21 mouse cellular contexts compared by ENCODE assay signal in genomic region chr14:104464841-104465240, GRCm38 (mm10). TPM values are rescaled to one million over a fixed set of nuclear protein-coding genes. Genes with fewer than 3 reads are reported as not detected.
DNase-seq lines count a peak whose midpoint lies in the region; ATAC-seq and TF ChIP-seq lines count a peak whose summit lies in the region.
"Had no signal": no experiment of that assay in that cellular context is flagged by ENCODE, and none has a peak within 500 bp of the region (broad histone marks: within the 10 kb centered on the region; RNA-seq: fewer than 3 reads in every experiment).

No protein-coding gene starts in this region.

- peak overlapping the region; percentile 66 for H3K4me3 ChIP-seq in hindbrain, embryonic 10.5 days
- H3K4me3 ChIP-seq in hindbrain, embryonic 16.5 days (ENCODE audit: low read length) = no peak overlapping the region
- no peak overlapping the region for H3K4me3 ChIP-seq in limb, embryonic 10.5 days
- peak overlapping the region; percentile 60; the same call in 1 of the 2 replicates for H3K4me3 ChIP-seq in midbrain, postnatal 0 days (ENCODE audit: low read depth, low read length)
- H3K4me3 ChIP-seq: erythroblast, embryonic 14.5 days had no signal

- DNase-seq in hindbrain, embryonic 10.5 days (ENCODE audit: low spot score) = peak; percentile 15
- DNase-seq in limb, embryonic 10.5 days (ENCODE audit: low spot score) = peak; percentile 41
- no peak for DNase-seq in midbrain, postnatal 0 days (ENCODE audit: low spot score)
- no peak for DNase-seq in yolk sac, embryonic 10.5 days (ENCODE audit: low spot score)
- no peak for DNase-seq in layer of hippocampus, adult 11-12 months (ENCODE audit: low spot score)
- DNase-seq in cerebellum, adult 9-11 months = no peak
- DNase-seq: adrenal gland, adult 2 months; cerebellum, adult 8-10 months; gastrocnemius, postnatal 36 days; heart, postnatal 4 days; kidney, adult 8-10 months; kidney, postnatal 4 days; left cerebral cortex, postnatal 4 days; liver, embryonic 13.5 days; thymus, postnatal 25 days had no signal

- H3K9me3 ChIP-seq in hindbrain, embryonic 10.5 days = no peaks in the 10 kb centered on the region
- H3K9me3 ChIP-seq in hindbrain, embryonic 16.5 days (ENCODE audit: control insufficient read depth, low read length) = no peaks in the 10 kb centered on the region
- no peaks in the 10 kb centered on the region for H3K9me3 ChIP-seq in limb, embryonic 10.5 days (replicated peaks)
- no peaks in the 10 kb centered on the region for H3K9me3 ChIP-seq in midbrain, postnatal 0 days (ENCODE audit: low read length)
- H3K9me3 ChIP-seq: heart, embryonic 13.5 days; liver, embryonic 13.5 days; megakaryocyte, embryonic 14.5 days; stomach, embryonic 15.5 days had no signal

- H3K4me2 ChIP-seq in hindbrain, embryonic 16.5 days (ENCODE audit: low read length) = no peak overlapping the region
- peak overlapping the region; percentile 55 for H3K4me2 ChIP-seq in midbrain, postnatal 0 days (ENCODE audit: low read depth, low read length, poor library complexity, severe bottlenecking)
- H3K4me2 ChIP-seq: stomach, embryonic 15.5 days had no signal

- peaks cover 35% of the 10 kb centered on the region for H3K4me1 ChIP-seq in hindbrain, embryonic 10.5 days (replicated peaks)
- H3K4me1 ChIP-seq in hindbrain, embryonic 16.5 days (ENCODE audit: control insufficient read depth, insufficient read depth, low read depth, low read length) = peaks cover 24% of the 10 kb centered on the region
- peaks cover 34% of the 10 kb centered on the region for H3K4me1 ChIP-seq in limb, embryonic 10.5 days
- no peaks in the 10 kb centered on the region; the same call in 1 of the 2 replicates for H3K4me1 ChIP-seq in midbrain, postnatal 0 days (ENCODE audit: insufficient read depth, low read length)

- H3K27me3 ChIP-seq in hindbrain, embryonic 10.5 days (ENCODE audit: insufficient read depth, poor library complexity, severe bottlenecking) = peaks cover 95% of the 10 kb centered on the region
- peaks cover 45% of the 10 kb centered on the region for H3K27me3 ChIP-seq in hindbrain, embryonic 16.5 days (replicated peaks; ENCODE audit: control insufficient read depth, insufficient read depth, low read length)
- peaks cover 95% of the 10 kb centered on the region for H3K27me3 ChIP-seq in limb, embryonic 10.5 days (ENCODE audit: low read depth, poor library complexity, severe bottlenecking)
- H3K27me3 ChIP-seq in midbrain, postnatal 0 days (ENCODE audit: insufficient read depth, low read length) = peaks cover 54% of the 10 kb centered on the region

- ATAC-seq in hindbrain, embryonic 16.5 days = no peak
- ATAC-seq in midbrain, postnatal 0 days (ENCODE audit: low FRiP score) = no peak
- ATAC-seq: lung, postnatal 0 days had no signal

- H3K9ac ChIP-seq in hindbrain, embryonic 16.5 days (ENCODE audit: low read depth, low read length) = no peak overlapping the region
- no peak overlapping the region for H3K9ac ChIP-seq in midbrain, postnatal 0 days (replicated peaks; ENCODE audit: low read length, poor library complexity, severe bottlenecking)
- H3K9ac ChIP-seq: heart, embryonic 13.5 days; liver, embryonic 13.5 days; stomach, embryonic 15.5 days had no signal

- no peaks in the 10 kb centered on the region for H3K36me3 ChIP-seq in hindbrain, embryonic 10.5 days
- no peaks in the 10 kb centered on the region for H3K36me3 ChIP-seq in hindbrain, embryonic 16.5 days (ENCODE audit: control insufficient read depth, insufficient read depth, low read length)
- H3K36me3 ChIP-seq in limb, embryonic 10.5 days = no peaks in the 10 kb centered on the region
- H3K36me3 ChIP-seq in midbrain, postnatal 0 days (ENCODE audit: insufficient read depth, low read length) = no peaks in the 10 kb centered on the region
- H3K36me3 ChIP-seq: heart, embryonic 13.5 days; liver, embryonic 13.5 days; stomach, embryonic 15.5 days had no signal

- no peak overlapping the region for H3K27ac ChIP-seq in hindbrain, embryonic 10.5 days
- H3K27ac ChIP-seq in hindbrain, embryonic 16.5 days (ENCODE audit: low read depth, low read length) = no peak overlapping the region
- no peak overlapping the region for H3K27ac ChIP-seq in limb, embryonic 10.5 days
- H3K27ac ChIP-seq in midbrain, postnatal 0 days (ENCODE audit: low read depth, low read length) = no peak overlapping the region
- H3K27ac ChIP-seq: heart, embryonic 13.5 days; liver, embryonic 13.5 days; stomach, embryonic 15.5 days had no signal

- no peak for TF ChIP-seq CTCF in midbrain, postnatal 0 days (IDR thresholded peaks at IDR 0.05)

- WGBS in hindbrain, embryonic 10.5 days = 3% methylated on average over 5 of the region's 5 CpGs
- WGBS in hindbrain, embryonic 16.5 days = 8% methylated on average over 5 of the region's 5 CpGs
- WGBS in limb, embryonic 10.5 days = 3% methylated on average over 5 of the region's 5 CpGs
- 14% methylated on average over 5 of the region's 5 CpGs for WGBS in midbrain, postnatal 0 days

RNA-seq across cellular contexts. Expression of gene Pou4f1, which starts 3.0 kb away (rescaled TPM):
- 26.6 and 40.7 TPM in 2 replicates for polyA plus RNA-seq in hindbrain, embryonic 10.5 days (2016; fragmentation: Nextera tagmentation; extraction: Ambion mirVana)
- 33.4 and 34.8 TPM in 2 replicates for polyA plus RNA-seq in hindbrain, embryonic 16.5 days (2015; fragmentation: Nextera tagmentation; extraction: Ambion mirVana)
- 0.70 and 2.7 TPM in 2 replicates for polyA plus RNA-seq in limb, embryonic 10.5 days (2016; fragmentation: Nextera tagmentation; extraction: Ambion mirVana)
- total RNA-seq in midbrain, postnatal 0 days (2014; rRNA removed) = 17.3 and 17.6 TPM in 2 replicates
- polyA plus RNA-seq in midbrain, postnatal 0 days (2015; fragmentation: Nextera tagmentation; extraction: Ambion mirVana) = 40.8 and 43.1 TPM in 2 replicates
- polyA plus RNA-seq: erythroblast, embryonic 14.5 days had no signal

RNA-seq across cellular contexts. Expression of gene Rnf219, which starts 57.6 kb away (rescaled TPM):
- polyA plus RNA-seq in hindbrain, embryonic 10.5 days (2016; fragmentation: Nextera tagmentation; extraction: Ambion mirVana) = 31.5 and 46.8 TPM in 2 replicates
- 25.1 and 26.1 TPM in 2 replicates for polyA plus RNA-seq in hindbrain, embryonic 16.5 days (2015; fragmentation: Nextera tagmentation; extraction: Ambion mirVana)
- 48.8 and 52.8 TPM in 2 replicates for polyA plus RNA-seq in limb, embryonic 10.5 days (2016; fragmentation: Nextera tagmentation; extraction: Ambion mirVana)
- 11.9 and 22.0 TPM in 2 replicates for total RNA-seq in midbrain, postnatal 0 days (2014; rRNA removed)
- 18.7 and 26.3 TPM in 2 replicates for polyA plus RNA-seq in midbrain, postnatal 0 days (2015; fragmentation: Nextera tagmentation; extraction: Ambion mirVana)

Comparison
In these comparisons a context has a peak if more than half of its experiments do, and no peak if none do; other contexts are left out.
1. H3K4me3 ChIP-seq: peak in hindbrain, embryonic 10.5 days (single experiment) and midbrain, postnatal 0 days (single experiment); none in hindbrain, embryonic 16.5 days (single experiment) and limb, embryonic 10.5 days (single experiment).
2. DNase-seq: peak in hindbrain, embryonic 10.5 days (single experiment) and limb, embryonic 10.5 days (single experiment); none in midbrain, postnatal 0 days (single experiment), yolk sac, embryonic 10.5 days (single experiment), layer of hippocampus, adult 11-12 months (single experiment) and cerebellum, adult 9-11 months (single experiment).